Mouse (Mus musculus) lung, postnatal 4 days (tissue): ENCODE measurements around the gene Dmrtc1c1.
"Not testable (repeated sequence)": the region's sequence is repeated elsewhere in the genome, so short reads cannot be mapped to it uniquely, and the experiment has no call there.

Source experiments
- DNase-seq, 2 experiments: peaks; one replicate each; pipeline ENCODE4 v3.0.0; 2021

The Dmrtc1c1 gene

GRCm38 (mm10) chrX:102802663-102803062, at the start of gene Dmrtc1c1:
TSS of gene Dmrtc1c1 (plus strand) at chrX:102802963.
- not testable (repeated sequence) for DNase-seq

GRCm38 (mm10) chrX:102765878-102766277, 36.9 kb upstream of the Dmrtc1c1 start:
- DNase-seq: no peak

GRCm38 (mm10) chrX:102812311-102812710, 9.5 kb downstream of the Dmrtc1c1 start:
- DNase-seq: no peak

- not testable (repeated sequence) for DNase-seq
These were observed 51.8 kb downstream of the Dmrtc1c1 start, which contains the start of gene Dmrtc1c2 for GRCm38 (mm10) chrX:102854516-102854915. TSS of gene Dmrtc1c2 (minus strand) at chrX:102854616.
